Mouse (Mus musculus) adrenal gland, adult 2 months (tissue): ENCODE measurements around the gene Cbx4. TPM values are rescaled to one million over a fixed set of nuclear protein-coding genes. Genes with fewer than 3 reads are reported as not detected.
A peak's percentile ranks its signal among the peaks of the same experiment; 100 is the strongest.

ENCODE experiments used
- DNase-seq: peaks from one replicate; pipeline ENCODE4 v3.0.0; 2021
- polyA plus RNA-seq: library from polyadenylated mRNA; depleted of rRNA; stranded (reverse); fragments of >200 nt; gene quantifications from 2 replicates; pipeline ENCODE4 v1.2.3, GENCODE M21; 2012
- total RNA-seq, 2 experiments: library from RNA; stranded (reverse); gene quantifications; 2 replicates each; pipeline ENCODE4 v1.2.3; 2021

The Cbx4 gene
- total and polyA plus RNA-seq, 3 experiments = 127 to 197 (median 144) TPM

- DNase-seq = peak; percentile 90
These were observed 550 bp downstream of the Cbx4 start for GRCm38 (mm10) chr11:119085279-119086062.

GRCm38 (mm10) chr11:119084446-119085278 is 1.4 kb downstream of the Cbx4 start:
- DNase-seq = peak; percentile 60

- peak; percentile 85 for DNase-seq
These were observed 2.1 kb downstream of the Cbx4 start for GRCm38 (mm10) chr11:119083724-119084445.

GRCm38 (mm10) chr11:119082638-119083599 is 3.1 kb downstream of the Cbx4 start:
- peak; percentile 71 for DNase-seq

GRCm38 (mm10) chr11:119081839-119082637 is 4.0 kb downstream of the Cbx4 start:
- DNase-seq = peak; percentile 72

- DNase-seq = peak; percentile 37
These were observed 4.7 kb downstream of the Cbx4 start for GRCm38 (mm10) chr11:119081148-119081838.

- DNase-seq = peak; percentile 34
These were observed 5.4 kb downstream of the Cbx4 start for GRCm38 (mm10) chr11:119080461-119081147.

- DNase-seq = no peak
These were observed 6.6 kb downstream of the Cbx4 start for GRCm38 (mm10) chr11:119079445-119079837.

GRCm38 (mm10) chr11:119078691-119079444 is 7.2 kb downstream of the Cbx4 start:
- DNase-seq = peak; percentile 84

- DNase-seq = no peak
These were observed 8.3 kb downstream of the Cbx4 start for GRCm38 (mm10) chr11:119077755-119078154.

GRCm38 (mm10) chr11:119075805-119076204 is 10.2 kb downstream of the Cbx4 start:
- DNase-seq = no peak

- no peak for DNase-seq
These were observed 12.1 kb downstream of the Cbx4 start for GRCm38 (mm10) chr11:119073876-119074433.

GRCm38 (mm10) chr11:119072986-119073385 is 13.0 kb downstream of the Cbx4 start:
- DNase-seq = no peak

- DNase-seq = no peak
These were observed 13.8 kb downstream of the Cbx4 start for GRCm38 (mm10) chr11:119072239-119072638.

- DNase-seq = no peak
These were observed 19.2 kb downstream of the Cbx4 start for GRCm38 (mm10) chr11:119066841-119067240.

GRCm38 (mm10) chr11:119059256-119059655 is 26.8 kb downstream of the Cbx4 start:
- no peak for DNase-seq

- DNase-seq = no peak
These were observed 27.7 kb downstream of the Cbx4 start for GRCm38 (mm10) chr11:119058041-119058995.
